Mouse (Mus musculus) erythroblast, embryonic 14.5 days (primary cell): ENCODE measurements around the gene Megf9. TPM values are rescaled to one million over a fixed set of nuclear protein-coding genes. Genes with fewer than 3 reads are reported as not detected.

Source experiments
- H3K27me3 ChIP-seq: 2 replicates; pipeline ENCODE4 v1.6.1; 2012; ENCODE audit warnings: inconsistent platforms; ENCODE audit not compliant: control insufficient read depth
- H3K36me3 ChIP-seq: 2 replicates; pipeline ENCODE4 v1.6.1; 2012; ENCODE audit warnings: mild to moderate bottlenecking, inconsistent platforms; ENCODE audit not compliant: control insufficient read depth
- H3K4me1 ChIP-seq: 2 replicates; pipeline ENCODE4 v1.6.1; 2012; ENCODE audit warnings: inconsistent platforms; ENCODE audit not compliant: control insufficient read depth
- H3K4me3 ChIP-seq: replicated peaks from 2 replicates; pipeline ENCODE3; 2012; ENCODE audit warnings: moderate library complexity, mild to moderate bottlenecking, inconsistent platforms
- H3K9me3 ChIP-seq: 2 replicates; pipeline ENCODE4 v1.6.1; 2012; ENCODE audit warnings: low read length, inconsistent platforms, mixed read lengths; ENCODE audit not compliant: control insufficient read depth
- GATA1 ChIP-seq: IDR thresholded peaks from 2 replicates; pipeline ENCODE4 v1.6.1; 2012; ENCODE audit warnings: low read length, inconsistent platforms, mixed read lengths
- TAL1 ChIP-seq: IDR thresholded peaks from 3 replicates; pipeline ENCODE4 v1.6.1; 2012; ENCODE audit warnings: low read length, inconsistent platforms, mixed read lengths
- polyA plus RNA-seq: library from polyadenylated mRNA; stranded (reverse); fragments of >175 nt; gene quantifications from 2 replicates; pipeline ENCODE4 v1.2.3, GENCODE M21; 2012

Megf9 gene
- 0.28 and 0.99 TPM in 2 replicates for polyA plus RNA-seq

GRCm38 (mm10) chr4:70534891-70535269, at the start of gene Megf9:
Gene Megf9, minus strand, starts transcription at chr4:70534995.
- Histone ChIP-seq H3K4me3 (peak within 1 kb of the TSS; percentile 93), H3K27me3 (peaks cover 6% of the 10 kb centered on the region), H3K36me3 (no peaks in the 10 kb centered on the region), H3K4me1 (peaks cover 39% of the 10 kb centered on the region), H3K9me3 (no peaks in the 10 kb centered on the region)
- no peak for TF ChIP-seq GATA1
- no peak for TF ChIP-seq TAL1

- Histone ChIP-seq H3K9me3 (no peaks in the 10 kb centered on the region), H3K4me3 (no peak overlapping the region), H3K4me1 (no peaks in the 10 kb centered on the region), H3K27me3 (no peaks in the 10 kb centered on the region), H3K36me3 (no peaks in the 10 kb centered on the region)
- no peak for TF ChIP-seq GATA1
- TF ChIP-seq TAL1, result no peak
These were observed 44.9 kb upstream of the Megf9 start for GRCm38 (mm10) chr4:70579654-70580053.

- Histone ChIP-seq H3K9me3 (no peaks in the 10 kb centered on the region), H3K4me3 (no peak overlapping the region), H3K4me1 (no peaks in the 10 kb centered on the region), H3K27me3 (no peaks in the 10 kb centered on the region), H3K36me3 (no peaks in the 10 kb centered on the region)
- TF ChIP-seq GATA1 (no peak), TAL1 (no peak)
These were observed 43.5 kb upstream of the Megf9 start for GRCm38 (mm10) chr4:70578301-70578700.

DNA sequence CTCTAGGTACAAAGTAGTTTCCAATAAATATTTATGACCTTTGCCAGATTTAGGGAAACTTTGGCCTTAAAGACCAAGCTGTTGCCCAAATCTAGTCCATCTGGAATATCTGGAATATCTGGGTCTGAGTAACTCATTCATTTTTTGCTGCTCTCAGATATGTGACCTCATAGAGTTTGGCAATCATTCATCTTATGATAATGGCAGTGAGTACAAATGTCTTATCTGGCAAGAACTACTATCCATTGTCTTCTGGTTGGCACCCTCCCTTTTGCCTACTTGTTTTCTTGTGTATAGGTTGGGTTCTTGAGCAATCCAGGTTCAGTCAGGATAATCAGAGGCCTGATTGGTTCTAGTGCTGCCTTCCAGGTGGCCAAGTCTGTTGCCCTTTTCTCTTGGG, 41.3 kb upstream of the Megf9 start:
- Histone ChIP-seq H3K9me3 (no peaks in the 10 kb centered on the region), H3K36me3 (no peaks in the 10 kb centered on the region), H3K27me3 (no peaks in the 10 kb centered on the region), H3K4me3 (no peak overlapping the region), H3K4me1 (no peaks in the 10 kb centered on the region)
- no peak for TF ChIP-seq GATA1
- TF ChIP-seq TAL1, result no peak

- TF ChIP-seq TAL1 (no peak), GATA1 (no peak)
- H3K36me3 ChIP-seq, result no peaks in the 10 kb centered on the region
- H3K4me1 ChIP-seq, result no peaks in the 10 kb centered on the region
- no peak overlapping the region for H3K4me3 ChIP-seq
- no peaks in the 10 kb centered on the region for H3K27me3 ChIP-seq
- no peaks in the 10 kb centered on the region for H3K9me3 ChIP-seq
These were observed 39.1 kb upstream of the Megf9 start for GRCm38 (mm10) chr4:70573926-70574325.

DNA sequence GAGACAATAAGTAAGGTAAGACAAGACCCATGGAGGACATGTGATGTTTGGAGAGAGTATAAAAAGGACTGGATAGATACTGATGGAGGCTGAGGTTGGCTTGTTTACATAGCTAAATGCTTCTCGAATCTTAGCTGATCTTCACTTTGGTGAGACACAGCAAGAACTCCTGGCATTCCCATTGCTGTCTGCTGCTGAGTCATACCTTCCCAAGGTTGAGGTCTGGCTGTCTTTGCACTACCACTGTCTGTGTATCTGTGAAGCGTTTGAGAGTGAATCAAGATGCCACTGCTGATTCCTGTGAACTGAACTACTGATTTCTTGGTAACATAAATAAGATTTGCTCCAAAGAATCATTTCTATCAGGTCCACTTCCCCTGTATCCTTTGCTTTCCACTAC, 19.1 kb upstream of the Megf9 start:
- H3K4me3 ChIP-seq, result no peak overlapping the region
- H3K27me3 ChIP-seq, result no peaks in the 10 kb centered on the region
- no peaks in the 10 kb centered on the region for H3K4me1 ChIP-seq
- H3K36me3 ChIP-seq, result no peaks in the 10 kb centered on the region
- H3K9me3 ChIP-seq, result no peaks in the 10 kb centered on the region
- no peak for TF ChIP-seq TAL1
- no peak for TF ChIP-seq GATA1

- Histone ChIP-seq H3K27me3 (no peaks in the 10 kb centered on the region), H3K4me3 (no peak overlapping the region), H3K9me3 (no peaks in the 10 kb centered on the region), H3K36me3 (no peaks in the 10 kb centered on the region), H3K4me1 (no peaks in the 10 kb centered on the region)
- TF ChIP-seq GATA1 (no peak), TAL1 (no peak)
These were observed 18.5 kb upstream of the Megf9 start for GRCm38 (mm10) chr4:70553230-70553797.

- Histone ChIP-seq H3K9me3 (no peaks in the 10 kb centered on the region), H3K4me1 (no peaks in the 10 kb centered on the region), H3K36me3 (no peaks in the 10 kb centered on the region), H3K27me3 (no peaks in the 10 kb centered on the region), H3K4me3 (no peak overlapping the region)
- TF ChIP-seq TAL1 (no peak), GATA1 (no peak)
These were observed 17.3 kb upstream of the Megf9 start for GRCm38 (mm10) chr4:70552120-70552519.

- H3K27me3 ChIP-seq, result no peaks in the 10 kb centered on the region
- H3K9me3 ChIP-seq, result no peaks in the 10 kb centered on the region
- H3K36me3 ChIP-seq, result no peaks in the 10 kb centered on the region
- TF ChIP-seq GATA1, result no peak
- no peak for TF ChIP-seq TAL1
- no peaks in the 10 kb centered on the region for H3K4me1 ChIP-seq
- no peak overlapping the region for H3K4me3 ChIP-seq
These were observed 12.8 kb upstream of the Megf9 start for GRCm38 (mm10) chr4:70547411-70548148.
